Mouse (Mus musculus) stomach, postnatal 0 days (tissue): ENCODE measurements around the gene Acp2.

Experiments used
- CTCF ChIP-seq: IDR thresholded peaks from 2 replicates; pipeline ENCODE4 v1.5.1; 2016; ENCODE audit warnings: antibody characterized with exemption, low read depth, mild to moderate bottlenecking, moderate library complexity
- EP300 ChIP-seq: optimal IDR thresholded peaks from 2 replicates; pipeline ENCODE3; 2016; ENCODE audit warnings: antibody characterized with exemption

DNA sequence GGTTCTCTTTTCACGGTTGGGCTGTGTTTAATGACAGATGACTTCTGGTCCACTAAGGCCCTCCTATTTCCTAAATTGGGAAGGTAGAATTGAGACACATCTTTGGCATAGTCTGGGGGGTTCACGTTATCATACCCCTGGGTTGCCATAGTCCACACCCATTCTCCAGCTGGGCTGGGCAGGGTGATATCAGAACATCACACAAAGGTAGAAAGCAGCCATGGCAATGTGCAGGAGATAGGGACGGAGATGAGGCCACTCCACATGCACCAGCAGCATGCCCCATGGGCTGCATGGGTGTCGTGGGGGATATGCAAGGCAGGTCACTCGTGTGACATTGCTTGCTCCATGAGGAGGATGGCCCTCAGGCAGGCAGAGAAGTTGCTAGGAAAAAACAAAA lies 39.2 kb upstream of the Acp2 start:
- no peak for TF ChIP-seq CTCF
- TF ChIP-seq EP300: no peak
